Mouse (Mus musculus): ENCODE results near the gene 9130019O22Rik. TPM values are rescaled to one million over a fixed set of nuclear protein-coding genes. Genes with fewer than 3 reads are reported as not detected.

The 9130019O22Rik gene
- polyA plus RNA-seq, 1 experiment: 0.32 TPM

DNA sequence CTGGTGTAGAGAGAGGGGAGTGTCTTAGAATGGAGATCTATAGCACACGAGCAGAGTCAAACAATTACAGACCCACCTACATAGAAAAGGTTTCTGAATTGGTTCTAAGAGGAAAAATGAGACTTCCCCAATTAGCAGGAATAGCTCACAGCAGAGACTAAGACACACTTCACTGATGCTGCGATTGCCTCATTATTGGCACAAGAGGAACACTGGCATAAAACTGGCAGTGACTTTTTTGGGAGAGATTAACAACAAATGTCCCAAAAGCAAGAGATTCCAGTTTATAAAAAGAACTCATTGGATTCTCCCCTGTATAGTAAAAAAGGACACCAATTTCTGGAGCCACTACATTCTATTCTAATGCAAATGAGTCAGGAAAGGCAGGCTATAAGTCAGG is 29.1 kb downstream of the 9130019O22Rik start:
- Histone ChIP-seq H3K27me3 (ENCODE audit: control insufficient read depth, insufficient read depth, insufficient read length) (peaks cover 10% of the 10 kb centered on the region), H3K36me3 (ENCODE audit: control insufficient read depth, insufficient read depth) (no peaks in the 10 kb centered on the region), H3K4me3 (ENCODE audit: insufficient read depth, poor library complexity, severe bottlenecking) (no peak overlapping the region), H3K79me2 (ENCODE audit: control insufficient read depth, insufficient read depth) (no peaks in the 10 kb centered on the region), H3K79me3 (ENCODE audit: low read depth) (no peaks in the 10 kb centered on the region), H3ac (ENCODE audit: control insufficient read depth, insufficient read length, low read depth) (no peak overlapping the region)
- TF ChIP-seq FOSL1 (IDR thresholded peaks at IDR 0.05; ENCODE audit: insufficient read depth, low read length, poor library complexity, severe bottlenecking) (no peak), CTCF (IDR thresholded peaks at IDR 0.05; ENCODE audit: control insufficient read depth, insufficient read depth, insufficient read length) (no peak), MYOG (IDR thresholded peaks at IDR 0.05; ENCODE audit: control insufficient read depth, extremely low read depth, insufficient read length) (no peak), MYOD1 (IDR thresholded peaks at IDR 0.05; ENCODE audit: control insufficient read depth, insufficient read length, low read depth) (no peak), MAX (IDR thresholded peaks at IDR 0.05) (no peak), USF1 (IDR thresholded peaks at IDR 0.05; ENCODE audit: low read depth) (no peak), CEBPB (IDR thresholded peaks at IDR 0.05; ENCODE audit: low read depth) (no peak)

DNA sequence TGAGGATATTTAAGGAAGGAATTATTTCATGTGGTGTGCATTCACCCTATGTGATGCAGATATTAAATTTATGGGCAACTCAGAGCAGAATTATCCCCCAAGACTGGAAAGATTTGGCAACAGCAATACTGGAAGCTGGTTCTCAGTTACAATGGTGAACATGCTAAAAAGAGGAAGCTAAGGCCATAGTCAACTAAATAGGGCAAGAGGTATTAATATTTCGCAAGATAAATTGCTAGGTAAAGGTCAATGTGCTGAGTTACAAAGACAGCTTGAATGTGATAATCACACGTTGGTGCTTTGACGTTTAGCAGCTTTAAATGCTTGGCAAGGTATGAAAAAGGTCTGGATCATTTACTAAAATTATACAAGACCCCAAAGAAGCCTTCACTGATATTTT is 31.2 kb downstream of the 9130019O22Rik start:
- Histone ChIP-seq H3ac (ENCODE audit: control insufficient read depth, insufficient read length, low read depth) (no peak overlapping the region), H3K79me3 (ENCODE audit: low read depth) (no peaks in the 10 kb centered on the region), H3K27me3 (ENCODE audit: control insufficient read depth, insufficient read depth, insufficient read length) (peaks cover 6% of the 10 kb centered on the region), H3K79me2 (ENCODE audit: control insufficient read depth, insufficient read depth) (no peaks in the 10 kb centered on the region), H3K36me3 (ENCODE audit: control insufficient read depth, insufficient read depth) (no peaks in the 10 kb centered on the region), H3K4me3 (ENCODE audit: insufficient read depth, poor library complexity, severe bottlenecking) (no peak overlapping the region)
- TF ChIP-seq FOSL1 (IDR thresholded peaks at IDR 0.05; ENCODE audit: insufficient read depth, low read length, poor library complexity, severe bottlenecking) (no peak), USF1 (IDR thresholded peaks at IDR 0.05; ENCODE audit: low read depth) (no peak), MYOG (IDR thresholded peaks at IDR 0.05; ENCODE audit: control insufficient read depth, extremely low read depth, insufficient read length) (no peak), CEBPB (IDR thresholded peaks at IDR 0.05; ENCODE audit: low read depth) (no peak), CTCF (IDR thresholded peaks at IDR 0.05; ENCODE audit: control insufficient read depth, insufficient read depth, insufficient read length) (no peak), MYOD1 (IDR thresholded peaks at IDR 0.05; ENCODE audit: control insufficient read depth, insufficient read length, low read depth) (no peak), MAX (IDR thresholded peaks at IDR 0.05) (no peak)

DNA sequence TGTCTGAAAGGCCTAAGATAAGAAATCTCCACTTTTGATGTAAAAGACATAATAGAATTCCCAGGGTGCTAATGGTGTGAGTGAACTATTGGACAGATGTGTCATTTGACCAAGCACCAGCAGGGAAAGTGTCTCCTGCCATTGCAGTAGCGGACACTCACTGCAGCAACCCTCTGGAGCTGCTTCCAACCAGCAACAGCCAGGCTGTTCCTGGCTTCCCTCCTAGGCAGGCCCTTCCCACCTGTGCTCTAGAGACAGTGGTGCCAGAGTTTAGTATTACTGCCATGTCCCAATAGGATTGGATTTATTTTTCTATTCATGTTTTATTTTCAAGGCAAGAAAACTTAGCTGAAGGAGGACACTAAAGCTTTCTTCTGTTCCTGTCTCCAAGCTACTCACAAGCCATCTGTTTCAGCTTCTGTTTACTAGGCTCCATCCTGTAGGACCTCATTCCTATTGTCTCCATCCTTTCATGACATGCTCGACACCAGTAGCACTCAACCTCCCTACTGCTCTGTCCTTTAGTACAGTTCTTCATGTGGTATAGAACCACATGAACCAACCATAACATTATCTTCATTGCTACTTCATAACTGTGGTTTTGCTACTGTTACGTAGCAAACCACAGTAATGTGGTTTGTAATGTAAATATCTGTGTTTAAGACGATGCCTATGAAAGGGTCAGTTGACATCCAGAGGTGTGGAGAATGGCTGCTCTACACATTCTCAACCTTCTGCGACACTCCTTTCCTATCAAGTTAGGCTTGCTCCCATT is 35.5 kb downstream of the 9130019O22Rik start:
- Histone ChIP-seq H3ac (ENCODE audit: control insufficient read depth, insufficient read length, low read depth) (no peak overlapping the region), H3K36me3 (ENCODE audit: control insufficient read depth, insufficient read depth) (no peaks in the 10 kb centered on the region), H3K4me3 (ENCODE audit: insufficient read depth, poor library complexity, severe bottlenecking) (no peak overlapping the region), H3K27me3 (ENCODE audit: control insufficient read depth, insufficient read depth, insufficient read length) (no peaks in the 10 kb centered on the region), H3K79me3 (ENCODE audit: low read depth) (no peaks in the 10 kb centered on the region), H3K79me2 (ENCODE audit: control insufficient read depth, insufficient read depth) (no peaks in the 10 kb centered on the region)
- no peak for TF ChIP-seq FOSL1 (IDR thresholded peaks at IDR 0.05; ENCODE audit: insufficient read depth, low read length, poor library complexity, severe bottlenecking)
- TF ChIP-seq CTCF (IDR thresholded peaks at IDR 0.05; ENCODE audit: control insufficient read depth, insufficient read depth, insufficient read length): no peak
- no peak for TF ChIP-seq MYOG (IDR thresholded peaks at IDR 0.05; ENCODE audit: control insufficient read depth, extremely low read depth, insufficient read length)
- TF ChIP-seq CEBPB (IDR thresholded peaks at IDR 0.05; ENCODE audit: low read depth): no peak
- TF ChIP-seq MYOD1 (IDR thresholded peaks at IDR 0.05; ENCODE audit: control insufficient read depth, insufficient read length, low read depth): no peak
- TF ChIP-seq MAX (IDR thresholded peaks at IDR 0.05): no peak
- no peak for TF ChIP-seq USF1 (IDR thresholded peaks at IDR 0.05; ENCODE audit: low read depth)

DNA sequence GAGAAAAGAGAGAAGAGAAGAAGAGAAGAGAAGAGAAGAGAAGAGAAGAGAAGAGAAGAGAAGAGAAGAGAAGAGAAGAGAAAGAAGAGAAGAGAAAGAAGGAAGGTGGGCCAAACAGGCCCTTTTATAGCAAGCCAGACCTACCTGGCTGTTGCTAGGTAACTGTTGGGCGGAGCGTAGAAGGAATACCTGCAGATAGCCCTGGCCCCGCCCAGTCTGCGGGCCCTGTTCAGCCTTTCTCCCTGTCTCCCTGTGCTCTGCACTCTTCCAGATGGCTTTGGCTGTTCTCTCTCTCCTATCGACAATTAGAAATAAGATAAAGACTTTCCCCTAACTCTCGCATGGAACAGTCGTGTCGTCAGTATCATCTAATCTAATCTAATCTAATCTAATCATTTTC is 40.3 kb downstream of the 9130019O22Rik start:
- Histone ChIP-seq H3K79me2 (ENCODE audit: control insufficient read depth, insufficient read depth) (peaks cover 12% of the 10 kb centered on the region), H3K4me3 (ENCODE audit: insufficient read depth, poor library complexity, severe bottlenecking) (no peak overlapping the region), H3K36me3 (ENCODE audit: control insufficient read depth, insufficient read depth) (no peaks in the 10 kb centered on the region), H3K79me3 (ENCODE audit: low read depth) (peaks cover 8% of the 10 kb centered on the region), H3K27me3 (ENCODE audit: control insufficient read depth, insufficient read depth, insufficient read length) (no peaks in the 10 kb centered on the region), H3ac (ENCODE audit: control insufficient read depth, insufficient read length, low read depth) (no peak overlapping the region)
- TF ChIP-seq CEBPB (IDR thresholded peaks at IDR 0.05; ENCODE audit: low read depth) (no peak), CTCF (IDR thresholded peaks at IDR 0.05; ENCODE audit: control insufficient read depth, insufficient read depth, insufficient read length) (no peak), MYOG (IDR thresholded peaks at IDR 0.05; ENCODE audit: control insufficient read depth, extremely low read depth, insufficient read length) (no peak), USF1 (IDR thresholded peaks at IDR 0.05; ENCODE audit: low read depth) (no peak), MAX (IDR thresholded peaks at IDR 0.05) (no peak), FOSL1 (IDR thresholded peaks at IDR 0.05; ENCODE audit: insufficient read depth, low read length, poor library complexity, severe bottlenecking) (no peak), MYOD1 (IDR thresholded peaks at IDR 0.05; ENCODE audit: control insufficient read depth, insufficient read length, low read depth) (no peak)

DNA sequence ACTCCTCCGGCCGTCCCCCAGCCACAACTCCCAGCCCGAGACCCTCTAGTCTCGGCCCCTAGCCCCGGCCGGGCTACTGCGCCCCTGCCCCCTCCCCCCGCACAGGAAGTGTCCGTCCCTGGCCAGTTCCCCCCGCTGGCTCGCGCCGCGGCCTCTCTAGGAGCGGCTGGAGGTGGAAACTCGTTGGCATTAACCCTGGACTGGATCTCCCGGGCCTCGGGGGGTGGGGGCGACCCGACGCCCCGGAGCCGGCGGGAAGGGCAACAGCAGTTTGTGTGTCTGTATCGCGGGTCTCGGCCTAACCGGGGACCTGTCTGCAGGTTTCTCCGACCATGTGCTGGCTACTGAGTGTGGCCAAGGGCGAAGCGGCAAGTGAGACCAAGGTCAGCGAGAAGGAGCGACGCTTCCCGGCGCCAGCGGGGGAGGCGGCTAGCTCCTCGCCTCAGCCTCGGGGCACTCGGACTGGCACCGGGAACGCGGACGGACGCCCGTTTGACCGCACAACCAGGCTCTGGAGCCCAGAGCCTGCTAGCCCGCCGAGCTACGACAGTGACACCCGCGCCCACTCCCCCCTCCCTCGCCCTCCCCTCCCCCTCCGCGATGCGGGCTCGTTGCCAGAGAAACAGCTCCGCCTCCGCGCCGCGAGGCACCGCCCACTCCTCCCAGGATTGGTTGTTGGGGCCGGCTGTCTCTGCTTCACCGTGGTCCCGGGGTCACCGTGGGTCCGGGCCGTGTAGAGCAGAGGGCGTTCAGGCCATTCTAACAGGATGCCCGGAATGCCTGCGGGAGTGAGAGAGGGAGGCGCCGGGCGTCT is 41.2 kb downstream of the 9130019O22Rik start, which contains the start of gene Zfp768:
Zfp768 (minus strand) TSS at position 78 of the 814 bp plus-strand sequence.
- TF ChIP-seq MYOD1 (IDR thresholded peaks at IDR 0.05; ENCODE audit: control insufficient read depth, insufficient read length, low read depth) (no peak), MAX (IDR thresholded peaks at IDR 0.05) (peak; percentile 25)
- Histone ChIP-seq H3K4me3 (ENCODE audit: insufficient read depth, poor library complexity, severe bottlenecking) (peak within 1 kb of the TSS; percentile 59), H3K36me3 (ENCODE audit: control insufficient read depth, insufficient read depth) (no peaks in the 10 kb centered on the region), H3K79me3 (ENCODE audit: low read depth) (peaks cover 8% of the 10 kb centered on the region), H3K79me2 (ENCODE audit: control insufficient read depth, insufficient read depth) (peaks cover 12% of the 10 kb centered on the region), H3K27me3 (ENCODE audit: control insufficient read depth, insufficient read depth, insufficient read length) (no peaks in the 10 kb centered on the region), H3ac (ENCODE audit: control insufficient read depth, insufficient read length, low read depth) (peak within 1 kb of the TSS; percentile 89)
